Mouse (Mus musculus) midbrain, embryonic 14.5 days (tissue): ENCODE data around the gene Ryr3. TPM values are rescaled to one million over a fixed set of nuclear protein-coding genes. Genes with fewer than 3 reads are reported as not detected.

ENCODE experiments used
- ATAC-seq: fragments of 200-750 bp; cut with Nextera tagmentation; 2 replicates; pipeline ENCODE4 v1.8.0; 2017; ENCODE audit warnings: moderate number of reproducible peaks, moderate library complexity; ENCODE audit not compliant: low FRiP score, low TSS enrichment
- DNase-seq: peaks from one replicate; pipeline ENCODE4 v3.0.0-alpha.2; 2015
- H3K27ac ChIP-seq: fragments of 300-500 bp; sonication (generic); replicated peaks from 2 replicates; pipeline ENCODE4 v1.5.1; 2014; ENCODE audit warnings: mild to moderate bottlenecking, low read depth, low read length, moderate library complexity
- H3K27me3 ChIP-seq: fragments of 300-500 bp; sonication (generic); 2 replicates; pipeline ENCODE4 v1.6.1; 2014; ENCODE audit warnings: low read length, control low read depth, mixed read lengths; ENCODE audit not compliant: control insufficient read depth, insufficient read depth
- H3K36me3 ChIP-seq: fragments of 300-500 bp; sonication (generic); 2 replicates; pipeline ENCODE4 v1.6.1; 2014; ENCODE audit warnings: low read length, control low read depth; ENCODE audit not compliant: control insufficient read depth, insufficient read depth
- H3K4me1 ChIP-seq: fragments of 300-500 bp; sonication (generic); 2 replicates; pipeline ENCODE4 v1.6.1; 2014; ENCODE audit warnings: mild to moderate bottlenecking, antibody characterized with exemption, low read length, control low read depth; ENCODE audit not compliant: control insufficient read depth, insufficient read depth
- H3K4me2 ChIP-seq: fragments of 300-500 bp; sonication (generic); 2 replicates; pipeline ENCODE4 v1.6.1; 2014; ENCODE audit warnings: mild to moderate bottlenecking, low read length, moderate library complexity
- H3K4me3 ChIP-seq: fragments of 300-500 bp; sonication (generic); replicated peaks from 2 replicates; pipeline ENCODE4 v1.5.1; 2014; ENCODE audit warnings: low read depth, low read length
- H3K9ac ChIP-seq: fragments of 300-500 bp; sonication (generic); replicated peaks from 2 replicates; pipeline ENCODE4 v1.6.1; 2014; ENCODE audit warnings: mild to moderate bottlenecking, low read length, moderate library complexity
- H3K9me3 ChIP-seq: fragments of 300-500 bp; sonication (generic); 2 replicates; pipeline ENCODE4 v1.6.1; 2016; ENCODE audit warnings: low read length, control low read depth, mixed read lengths; ENCODE audit not compliant: control insufficient read depth
- WGBS: fragments of 180-500 bp; shearing (Covaris S2); extraction: QIAGEN DNeasy Blood & Tissue Kit; methylation state at CpG from one replicate; pipeline ENCODE4 v1.1.7; 2014; 5-methylcytosine and 5-hydroxymethylcytosine counted together
- polyA plus RNA-seq: library from polyadenylated mRNA; unstranded; fragments of >200 nt; fragmentation: Nextera tagmentation; extraction: Ambion mirVana; gene quantifications from 2 replicates; pipeline ENCODE4 v1.2.1, GENCODE M21; 2014

Ryr3 gene
- polyA plus RNA-seq, 1 experiment from 2014 or later: 4.3 TPM

DNA sequence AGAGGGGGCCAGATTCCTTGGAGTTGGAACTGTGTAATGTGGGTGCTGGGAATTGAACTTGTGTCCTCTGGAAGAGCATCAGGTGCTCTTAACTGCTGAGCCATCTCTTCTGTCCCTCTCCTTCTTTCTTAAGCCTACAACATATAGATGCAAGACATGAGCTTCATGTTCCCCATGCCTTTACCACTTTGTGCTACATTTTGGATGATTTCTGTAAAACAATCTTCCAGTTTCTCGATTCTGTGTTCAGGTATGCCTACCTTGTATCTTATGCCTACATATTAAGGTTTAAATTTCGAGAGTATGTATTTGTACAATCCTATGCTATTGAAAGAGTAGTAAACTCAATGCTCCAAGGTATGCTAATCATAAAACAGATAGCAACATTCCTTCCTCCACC lies 540.7 kb downstream of the Ryr3 start:
- DNase-seq: no peak
- no peak overlapping the region for H3K4me3 ChIP-seq
- H3K9ac ChIP-seq: no peak overlapping the region
- ATAC-seq: no peak
- H3K36me3 ChIP-seq: no peaks in the 10 kb centered on the region
- H3K27ac ChIP-seq: no peak overlapping the region
- WGBS: 87% methylated on average over 2 of the region's 2 CpGs
- H3K4me2 ChIP-seq: no peak overlapping the region
- no peaks in the 10 kb centered on the region for H3K9me3 ChIP-seq
- H3K4me1 ChIP-seq: no peaks in the 10 kb centered on the region
- H3K27me3 ChIP-seq: no peaks in the 10 kb centered on the region

DNA sequence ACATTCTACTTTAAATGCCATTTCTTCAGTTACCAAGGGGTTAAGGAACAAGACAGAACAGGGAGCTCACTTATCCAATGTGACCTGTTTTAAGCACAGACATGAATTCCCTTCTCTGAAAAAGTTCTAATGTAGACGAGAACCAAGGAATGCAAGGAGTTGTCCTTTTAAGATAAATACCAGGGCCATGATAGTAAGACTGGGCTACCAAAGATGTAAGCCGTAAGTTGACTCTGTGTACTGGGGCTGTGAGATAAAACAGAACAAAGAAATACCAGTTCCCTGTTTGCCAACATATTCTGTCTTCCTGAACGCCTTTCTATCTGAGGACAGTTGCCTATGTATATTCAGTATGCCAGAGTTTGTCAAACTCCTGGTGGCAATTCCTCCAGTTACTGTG lies 547.4 kb downstream of the Ryr3 start:
- Histone ChIP-seq H3K27ac (no peak overlapping the region), H3K9me3 (no peaks in the 10 kb centered on the region), H3K27me3 (no peaks in the 10 kb centered on the region), H3K4me1 (no peaks in the 10 kb centered on the region), H3K4me3 (no peak overlapping the region), H3K4me2 (no peak overlapping the region), H3K36me3 (no peaks in the 10 kb centered on the region), H3K9ac (no peak overlapping the region)
- ATAC-seq: no peak
- no peak for DNase-seq
- WGBS: 89% methylated on average over 3 of the region's 3 CpGs

DNA sequence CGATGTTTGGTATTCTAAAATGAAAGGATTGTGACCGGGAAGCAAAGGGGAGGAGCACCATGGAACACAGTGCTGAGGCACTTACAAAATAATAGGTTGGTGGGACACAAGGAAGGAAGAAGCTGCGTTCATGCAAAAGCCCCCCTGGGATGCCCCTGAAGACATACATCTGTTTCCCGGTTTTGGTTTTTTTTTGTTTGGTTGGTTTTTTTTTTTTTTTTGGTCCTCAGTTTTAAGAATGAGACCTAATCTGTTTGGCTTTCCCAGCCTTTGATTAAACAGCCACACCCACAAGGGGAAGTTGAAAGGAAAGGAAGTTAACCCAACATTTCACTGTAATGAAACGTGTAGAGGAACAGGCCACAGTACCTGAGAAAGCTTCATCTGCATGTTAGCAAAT lies 560.8 kb downstream of the Ryr3 start:
- Histone ChIP-seq H3K9ac (no peak overlapping the region), H3K36me3 (no peaks in the 10 kb centered on the region), H3K27ac (no peak overlapping the region), H3K27me3 (no peaks in the 10 kb centered on the region), H3K4me2 (no peak overlapping the region), H3K4me1 (no peaks in the 10 kb centered on the region), H3K9me3 (no peaks in the 10 kb centered on the region), H3K4me3 (no peak overlapping the region)
- WGBS: 62% methylated on average over 5 of the region's 5 CpGs
- DNase-seq: no peak
- no peak for ATAC-seq

DNA sequence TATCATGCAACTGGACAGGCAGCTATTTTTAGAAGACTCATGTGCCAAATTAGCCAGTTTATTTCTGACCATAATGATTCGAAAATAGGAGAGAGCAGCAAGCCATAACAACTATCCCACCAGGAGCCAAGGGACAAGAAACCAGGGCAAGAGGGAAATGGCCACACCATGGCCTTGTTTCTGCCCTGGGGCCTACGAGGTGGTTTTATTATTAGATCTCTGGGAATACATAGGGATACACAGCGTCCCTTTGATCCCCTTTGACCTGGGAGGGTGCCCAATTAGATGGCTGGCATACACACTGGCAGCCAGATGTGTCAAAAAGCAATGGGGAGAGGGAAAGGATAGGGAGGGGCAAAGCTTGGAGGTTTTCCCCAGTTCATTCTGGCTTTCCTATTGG lies 563.1 kb downstream of the Ryr3 start:
- no peak overlapping the region for H3K4me3 ChIP-seq
- H3K27ac ChIP-seq: no peak overlapping the region
- no peaks in the 10 kb centered on the region for H3K4me1 ChIP-seq
- 83% methylated on average over 3 of the region's 3 CpGs for WGBS
- no peak overlapping the region for H3K9ac ChIP-seq
- DNase-seq: no peak
- no peak for ATAC-seq
- H3K4me2 ChIP-seq: no peak overlapping the region
- H3K9me3 ChIP-seq: no peaks in the 10 kb centered on the region
- H3K36me3 ChIP-seq: no peaks in the 10 kb centered on the region
- H3K27me3 ChIP-seq: no peaks in the 10 kb centered on the region

DNA sequence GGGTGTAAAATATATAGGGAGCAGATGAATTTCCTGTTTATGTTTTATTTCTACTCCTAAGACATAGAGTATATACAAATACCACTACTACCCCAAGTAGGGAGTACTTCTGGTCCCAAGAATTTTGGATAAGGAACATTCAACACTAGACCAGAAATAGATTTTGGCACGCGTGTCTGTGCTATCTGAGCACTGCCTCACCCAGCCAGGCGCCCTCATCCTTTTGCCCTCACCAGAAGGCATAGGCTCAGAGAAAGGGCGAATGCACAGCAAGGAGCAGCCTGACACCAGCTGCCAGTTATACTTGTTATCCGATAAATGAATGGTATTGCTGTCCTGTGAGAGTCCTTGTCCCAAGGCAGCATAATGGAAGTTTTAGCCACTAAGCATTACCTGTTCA lies 579.7 kb downstream of the Ryr3 start:
- Histone ChIP-seq H3K4me2 (no peak overlapping the region), H3K27ac (no peak overlapping the region), H3K4me3 (no peak overlapping the region), H3K9me3 (no peaks in the 10 kb centered on the region), H3K27me3 (no peaks in the 10 kb centered on the region), H3K36me3 (no peaks in the 10 kb centered on the region), H3K4me1 (no peaks in the 10 kb centered on the region), H3K9ac (no peak overlapping the region)
- no peak for DNase-seq
- no peak for ATAC-seq
- WGBS: 90% methylated on average over 5 of the region's 5 CpGs

DNA sequence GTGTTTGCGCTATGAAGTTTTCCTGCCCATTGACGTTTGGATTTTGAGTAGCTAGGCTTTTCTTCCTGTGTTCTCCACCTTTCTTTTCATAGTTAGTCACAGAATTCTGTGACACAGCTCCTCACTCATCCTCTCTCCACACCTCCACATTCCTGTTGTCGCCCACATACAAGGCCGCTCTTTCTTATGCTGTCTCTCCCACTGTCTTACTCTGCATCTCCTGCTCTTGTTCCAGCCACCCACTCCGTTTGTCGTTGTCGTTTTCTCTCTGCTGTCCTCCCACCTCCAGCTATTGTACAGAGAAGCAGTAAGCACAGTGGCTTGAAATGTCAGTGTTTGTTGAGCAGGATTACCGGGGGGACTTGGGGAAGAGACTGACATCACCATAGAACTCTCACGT lies 584.4 kb downstream of the Ryr3 start:
- 89% methylated on average over 9 of the region's 9 CpGs for WGBS
- Histone ChIP-seq H3K27ac (no peak overlapping the region), H3K4me1 (no peaks in the 10 kb centered on the region), H3K9me3 (no peaks in the 10 kb centered on the region), H3K27me3 (no peaks in the 10 kb centered on the region), H3K4me2 (no peak overlapping the region), H3K4me3 (no peak overlapping the region), H3K36me3 (no peaks in the 10 kb centered on the region), H3K9ac (no peak overlapping the region)
- DNase-seq (no peak), ATAC-seq (no peak)

DNA sequence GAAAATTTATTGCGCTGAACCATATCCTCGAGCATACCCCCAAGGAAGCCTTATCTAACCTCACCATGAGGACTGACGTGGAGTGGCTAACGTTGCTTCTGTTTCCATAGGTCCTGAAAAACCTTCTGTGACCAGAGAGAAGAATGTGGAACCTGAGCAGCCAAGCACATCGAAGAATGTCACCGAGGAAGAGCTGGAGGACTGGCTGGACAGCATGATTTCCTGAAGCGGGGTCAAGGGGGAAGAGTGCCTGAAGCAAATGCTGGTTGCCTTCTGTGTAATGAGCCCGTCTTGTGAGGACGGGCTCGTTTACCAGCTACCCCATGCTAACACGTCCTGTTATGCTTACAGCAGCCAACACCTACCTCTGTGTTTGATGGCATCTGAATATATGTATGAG lies 586.2 kb downstream of the Ryr3 start:
- H3K4me2 ChIP-seq: no peak overlapping the region
- H3K9me3 ChIP-seq: no peaks in the 10 kb centered on the region
- no peaks in the 10 kb centered on the region for H3K27me3 ChIP-seq
- no peak overlapping the region for H3K4me3 ChIP-seq
- H3K36me3 ChIP-seq: no peaks in the 10 kb centered on the region
- no peak for ATAC-seq
- H3K9ac ChIP-seq: no peak overlapping the region
- DNase-seq: no peak
- WGBS: 63% methylated on average over 11 of the region's 11 CpGs
- H3K4me1 ChIP-seq: no peaks in the 10 kb centered on the region
- no peak overlapping the region for H3K27ac ChIP-seq

DNA sequence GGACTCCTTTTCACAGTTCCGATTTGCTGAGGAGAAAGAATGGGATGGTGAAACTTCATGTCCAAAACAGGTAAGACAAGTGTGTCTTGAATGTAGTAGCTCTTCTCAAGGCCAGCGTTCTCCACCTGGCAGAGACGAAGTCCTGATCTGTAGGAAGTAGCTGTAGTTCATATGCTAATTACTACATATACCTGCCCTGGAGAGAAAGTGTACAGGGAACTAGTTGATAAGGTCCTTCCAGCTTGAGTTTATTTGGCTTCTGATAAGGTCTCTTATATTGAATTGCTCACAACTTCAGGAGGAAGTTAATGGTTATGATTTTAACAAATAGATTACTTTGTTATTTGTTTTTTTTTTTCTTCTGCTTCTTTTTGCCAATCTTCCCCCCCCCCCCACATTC lies 591.7 kb downstream of the Ryr3 start:
- no peaks in the 10 kb centered on the region for H3K27me3 ChIP-seq
- H3K36me3 ChIP-seq: no peaks in the 10 kb centered on the region
- DNase-seq: no peak
- no peak overlapping the region for H3K4me3 ChIP-seq
- WGBS: 90% methylated on average over 3 of the region's 3 CpGs
- H3K9ac ChIP-seq: no peak overlapping the region
- H3K27ac ChIP-seq: no peak overlapping the region
- H3K4me1 ChIP-seq: no peaks in the 10 kb centered on the region
- ATAC-seq: no peak
- no peak overlapping the region for H3K4me2 ChIP-seq
- no peaks in the 10 kb centered on the region for H3K9me3 ChIP-seq

DNA sequence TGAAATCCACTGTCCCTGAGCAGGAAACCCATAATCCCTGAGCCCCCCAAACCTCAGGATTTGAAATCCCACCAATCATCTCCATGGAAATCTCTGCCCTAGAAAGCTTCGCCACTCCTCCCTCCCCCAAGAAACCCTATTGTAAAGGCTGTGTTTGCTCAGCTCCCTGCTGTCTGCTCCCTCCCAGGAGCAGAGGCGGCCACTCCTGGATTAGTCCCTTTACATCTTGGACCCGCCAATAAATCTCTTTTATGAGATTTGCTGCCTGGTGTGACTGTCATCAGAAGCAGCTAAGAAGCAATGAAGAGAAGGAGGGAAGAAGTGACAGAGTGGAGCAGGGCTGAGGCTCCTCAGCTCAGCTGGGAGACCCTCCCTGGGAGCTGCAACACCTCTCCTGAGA lies 599.7 kb downstream of the Ryr3 start:
- no peak overlapping the region for H3K27ac ChIP-seq
- no peaks in the 10 kb centered on the region for H3K4me1 ChIP-seq
- H3K36me3 ChIP-seq: no peaks in the 10 kb centered on the region
- no peak overlapping the region for H3K4me3 ChIP-seq
- H3K9me3 ChIP-seq: no peaks in the 10 kb centered on the region
- 7% methylated on average over 3 of the region's 3 CpGs for WGBS
- H3K27me3 ChIP-seq: no peaks in the 10 kb centered on the region
- ATAC-seq: no peak
- H3K9ac ChIP-seq: no peak overlapping the region
- DNase-seq: no peak
- no peak overlapping the region for H3K4me2 ChIP-seq
